Mouse (Mus musculus) liver, adult 2 months (tissue): ENCODE data around the gene Zfp961. TPM values are rescaled to one million over a fixed set of nuclear protein-coding genes. Genes with fewer than 3 reads are reported as not detected.
A peak's percentile ranks its signal among the peaks of the same experiment; 100 is the strongest.

Source experiments
- DNase-seq: peaks from one replicate; pipeline ENCODE4 v3.0.0-alpha.2; 2011; ENCODE audit warnings: low read depth, low spot score; ENCODE audit errors: extremely low read depth
- H3K27ac ChIP-seq: fragments of 200-500 bp; replicated peaks from 2 replicates; pipeline ENCODE4 v1.5.1; 2012; ENCODE audit warnings: low read depth, mild to moderate bottlenecking, control low read depth, inconsistent platforms, low read length; ENCODE audit not compliant: insufficient read depth
- H3K27me3 ChIP-seq: fragments of 200-500 bp; 2 replicates; pipeline ENCODE4 v1.6.1; 2012; ENCODE audit warnings: mild to moderate bottlenecking, moderate library complexity, low read length, inconsistent platforms; ENCODE audit not compliant: control insufficient read depth, insufficient read depth
- H3K36me3 ChIP-seq: fragments of 200-500 bp; 2 replicates; pipeline ENCODE4 v1.6.1; 2012; ENCODE audit warnings: low read length, inconsistent platforms; ENCODE audit not compliant: control insufficient read depth, insufficient read depth
- H3K4me1 ChIP-seq: fragments of 200-500 bp; 2 replicates; pipeline ENCODE4 v1.6.1; 2011; ENCODE audit warnings: low read length; ENCODE audit not compliant: control insufficient read depth, insufficient read depth
- H3K4me3 ChIP-seq: fragments of 200-500 bp; 2 replicates; pipeline ENCODE4 v1.5.1; 2011; ENCODE audit warnings: low read depth, mild to moderate bottlenecking, control low read depth, low read length, moderate library complexity; ENCODE audit not compliant: insufficient read depth
- H3K79me2 ChIP-seq: fragments of 200-500 bp; 2 replicates; pipeline ENCODE4 v1.6.1; 2012; ENCODE audit warnings: inconsistent platforms, mild to moderate bottlenecking, low read length, moderate library complexity; ENCODE audit not compliant: control insufficient read depth, insufficient read depth
- H3K9ac ChIP-seq: fragments of 200-500 bp; 2 replicates; pipeline ENCODE4 v1.6.1; 2012; ENCODE audit warnings: low read depth, mild to moderate bottlenecking, control low read depth, inconsistent platforms, low read length
- CTCF ChIP-seq: fragments of 200-500 bp; IDR thresholded peaks from 2 replicates; pipeline ENCODE4 v1.5.1; 2011; ENCODE audit warnings: low read depth, low read length, control low read depth
- POLR2A ChIP-seq: fragments of 200-500 bp; IDR thresholded peaks from 2 replicates; pipeline ENCODE4 v1.6.1; 2011; ENCODE audit warnings: low read length, control low read depth; ENCODE audit not compliant: insufficient read depth; ENCODE audit errors: extremely low read depth
- WGBS: fragments of 180-500 bp; shearing (Covaris S2); methylation state at CpG from one replicate; pipeline ENCODE4 v1.1.7; 2018; 5-methylcytosine and 5-hydroxymethylcytosine counted together
- polyA plus RNA-seq: library from polyadenylated mRNA; depleted of rRNA; stranded (reverse); fragments of >200 nt; gene quantifications from 2 replicates; pipeline ENCODE4 v1.2.3, GENCODE M21; 2012
- total RNA-seq: library from RNA; depleted of rRNA; stranded (reverse); fragments of >200 nt; gene quantifications from 2 replicates; pipeline ENCODE4 v1.2.3, GENCODE M21; 2014

Gene Zfp961
- total and polyA plus RNA-seq, 2 experiments: 2.7 to 7.5 TPM

GRCm38 (mm10) chr8:71981456-71981855 is 30.6 kb downstream of the Zfp961 start:
- H3K4me1 ChIP-seq: no peaks in the 10 kb centered on the region
- no peak overlapping the region for H3K9ac ChIP-seq
- no peak for TF ChIP-seq CTCF
- TF ChIP-seq POLR2A: no peak
- H3K36me3 ChIP-seq: no peaks in the 10 kb centered on the region
- no peak overlapping the region for H3K4me3 ChIP-seq
- WGBS: 69% methylated on average over 4 of the region's 4 CpGs
- no peak for DNase-seq
- no peak overlapping the region for H3K27ac ChIP-seq
- no peaks in the 10 kb centered on the region for H3K27me3 ChIP-seq
- H3K79me2 ChIP-seq: no peaks in the 10 kb centered on the region

GRCm38 (mm10) chr8:71984601-71985000 is 33.8 kb downstream of the Zfp961 start:
- TF ChIP-seq POLR2A: no peak
- TF ChIP-seq CTCF: no peak
- H3K27ac ChIP-seq: no peak overlapping the region
- no peaks in the 10 kb centered on the region for H3K79me2 ChIP-seq
- H3K4me1 ChIP-seq: no peaks in the 10 kb centered on the region
- 68% methylated on average over 4 of the region's 4 CpGs for WGBS
- DNase-seq: no peak
- H3K4me3 ChIP-seq: no peak overlapping the region
- no peaks in the 10 kb centered on the region for H3K36me3 ChIP-seq
- no peak overlapping the region for H3K9ac ChIP-seq
- H3K27me3 ChIP-seq: no peaks in the 10 kb centered on the region

- no peak for TF ChIP-seq POLR2A
- TF ChIP-seq CTCF: no peak
- no peaks in the 10 kb centered on the region for H3K79me2 ChIP-seq
- H3K4me3 ChIP-seq: peak overlapping the region; percentile 43
- DNase-seq: peak; percentile 12
- H3K27ac ChIP-seq: no peak overlapping the region
- no peak overlapping the region for H3K9ac ChIP-seq
- H3K36me3 ChIP-seq: no peaks in the 10 kb centered on the region
- WGBS: 11% methylated on average over 24 of the region's 24 CpGs
- no peaks in the 10 kb centered on the region for H3K27me3 ChIP-seq
- H3K4me1 ChIP-seq: no peaks in the 10 kb centered on the region
These were observed 37.5 kb downstream of the Zfp961 start for GRCm38 (mm10) chr8:71988110-71988866.

- WGBS: 57% methylated on average over 13 of the region's 13 CpGs
- Histone ChIP-seq H3K79me2 (no peaks in the 10 kb centered on the region), H3K4me3 (no peak overlapping the region), H3K36me3 (no peaks in the 10 kb centered on the region), H3K27ac (no peak overlapping the region), H3K9ac (no peak overlapping the region), H3K4me1 (no peaks in the 10 kb centered on the region), H3K27me3 (no peaks in the 10 kb centered on the region)
- TF ChIP-seq POLR2A: no peak
- TF ChIP-seq CTCF: no peak
- DNase-seq: no peak
These were observed 38.2 kb downstream of the Zfp961 start for GRCm38 (mm10) chr8:71988867-71989599.

GRCm38 (mm10) chr8:71999434-71999833 is 48.6 kb downstream of the Zfp961 start:
- Histone ChIP-seq H3K27ac (no peak overlapping the region), H3K4me1 (no peaks in the 10 kb centered on the region), H3K36me3 (no peaks in the 10 kb centered on the region), H3K9ac (no peak overlapping the region), H3K4me3 (no peak overlapping the region), H3K27me3 (no peaks in the 10 kb centered on the region), H3K79me2 (no peaks in the 10 kb centered on the region)
- WGBS: 69% methylated on average over 1 of the region's 1 CpGs
- TF ChIP-seq POLR2A: no peak
- no peak for DNase-seq

- DNase-seq: no peak
- H3K27ac ChIP-seq: no peak overlapping the region
- H3K36me3 ChIP-seq: no peaks in the 10 kb centered on the region
- H3K27me3 ChIP-seq: no peaks in the 10 kb centered on the region
- H3K4me1 ChIP-seq: no peaks in the 10 kb centered on the region
- H3K4me3 ChIP-seq: no peak overlapping the region
- WGBS: 46% methylated on average over 3 of the region's 3 CpGs
- TF ChIP-seq POLR2A (no peak), CTCF (no peak)
- H3K79me2 ChIP-seq: no peaks in the 10 kb centered on the region
- H3K9ac ChIP-seq: no peak overlapping the region
These were observed 49.4 kb downstream of the Zfp961 start for GRCm38 (mm10) chr8:72000223-72000622.
